Comparison of ENCODE assay signal across 8 mouse cellular contexts in the genomic region with DNA sequence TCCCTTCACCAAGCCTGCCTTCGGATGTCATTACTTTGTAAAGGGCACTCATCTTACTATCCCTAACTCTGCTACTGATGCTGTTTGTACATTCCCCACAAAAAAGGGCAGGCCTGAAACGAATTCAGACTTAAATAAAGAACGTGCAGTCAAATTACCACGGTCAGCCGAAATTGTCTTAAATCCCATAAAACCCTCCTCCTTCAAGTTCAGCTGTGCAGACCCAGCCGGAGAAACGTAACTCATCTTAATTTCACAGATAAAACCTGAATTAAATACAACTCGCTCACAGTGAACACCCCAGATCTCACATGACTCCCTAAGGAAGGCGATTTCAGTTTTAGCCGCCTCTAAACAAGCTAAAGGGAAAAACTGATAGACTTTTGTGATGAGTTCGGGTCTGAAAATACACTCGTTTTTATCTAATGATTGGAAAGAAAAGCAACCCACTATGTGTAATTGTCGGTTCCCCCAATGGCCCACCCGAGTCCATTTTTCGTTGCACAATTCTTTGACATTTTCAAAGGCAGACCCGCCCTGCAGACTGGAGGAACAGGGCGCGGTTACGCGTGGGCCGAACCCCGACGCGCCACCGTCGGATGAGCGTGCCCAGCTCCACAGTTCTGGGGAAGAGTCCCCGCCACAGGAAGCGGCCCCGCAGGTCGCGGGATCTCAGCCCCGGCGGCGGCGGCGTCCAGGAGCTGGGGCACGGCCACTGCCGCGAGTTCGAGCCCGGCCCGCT. TPM values are rescaled to one million over a fixed set of nuclear protein-coding genes. Genes with fewer than 3 reads are reported as not detected.
DNase-seq lines count a peak whose midpoint lies in the region; ATAC-seq lines count a peak whose summit lies in the region.

No protein-coding gene starts in this region.

- H3K27ac ChIP-seq in brown adipose tissue, adult 24 weeks (replicated peaks; ENCODE audit: low read depth, low read length): peak overlapping the region; percentile 77
- H3K27ac ChIP-seq in hindbrain, embryonic 14.5 days: peak overlapping the region; percentile 89

- intact Hi-C loops in left cerebral cortex, postnatal 4 days (cut with DNase I): no loop called here

- DNase-seq in left cerebral cortex, adult 18-20 months (ENCODE audit: low spot score in 2 of 2): peak; percentile 25 to 58
- DNase-seq in left cerebral cortex, postnatal 4 days: no peak
- DNase-seq in hindbrain, embryonic 14.5 days (ENCODE audit: low spot score): no peak
- no peak for DNase-seq in right cerebral cortex, postnatal 14 days
- DNase-seq in adrenal gland, postnatal 4 days (ENCODE audit: low spot score in 2 of 2): no peak
- DNase-seq in gastrocnemius, postnatal 10 days: no peak

- H3K9me3 ChIP-seq in hindbrain, embryonic 14.5 days (ENCODE audit: control insufficient read depth, low read length): no peaks in the 10 kb centered on the region

- H3K4me3 ChIP-seq in brown adipose tissue, adult 24 weeks (ENCODE audit: insufficient read depth, low read depth, low read length): peak overlapping the region; percentile 93
- H3K4me3 ChIP-seq in hindbrain, embryonic 14.5 days (replicated peaks; ENCODE audit: low read length): peak overlapping the region; percentile 89

- H3K4me1 ChIP-seq in brown adipose tissue, adult 24 weeks (ENCODE audit: control insufficient read depth, insufficient read depth, insufficient read length, low read length): no peaks in the 10 kb centered on the region; the same call in none of the 2 replicates
- 0 out of 2 replicates have a peak, but pooled peaks cover 5% of the 10 kb centered on the region for H3K4me1 ChIP-seq in hindbrain, embryonic 14.5 days (replicated peaks; ENCODE audit: control insufficient read depth, insufficient read depth, low read length)

- peak overlapping the region; percentile 93 for H3K9ac ChIP-seq in hindbrain, embryonic 14.5 days

- H3K4me2 ChIP-seq in hindbrain, embryonic 14.5 days (replicated peaks): peak overlapping the region; percentile 58

- no peaks in the 10 kb centered on the region for H3K27me3 ChIP-seq in hindbrain, embryonic 14.5 days (ENCODE audit: control insufficient read depth, insufficient read depth, low read length)

- ATAC-seq in hindbrain, embryonic 14.5 days (ENCODE audit: low FRiP score): peak; percentile 60; the same call in 1 of the 2 replicates
- ATAC-seq in megakaryocyte-erythroid progenitor cell, adult 5-6 weeks (replicated peaks; ENCODE audit: low FRiP score, low TSS enrichment, poor library complexity, severe bottlenecking): peak; percentile 16

- WGBS in hindbrain, embryonic 14.5 days: 2% methylated on average over 43 of the region's 43 CpGs

- H3K36me3 ChIP-seq in hindbrain, embryonic 14.5 days (replicated peaks; ENCODE audit: control insufficient read depth, insufficient read depth): peaks cover 28% of the 10 kb centered on the region

RNA-seq across cellular contexts. Expression of gene Tmem50a, which starts 0.5 kb away (rescaled TPM):
- 100 to 1,000 TPM; 119 to 127 TPM for total RNA-seq in left cerebral cortex, adult 18-20 months (2021)
- 100 to 1,000 TPM; 117 to 120 TPM for total RNA-seq in left cerebral cortex, postnatal 4 days (2021)
- 110 and 115 TPM in 2 replicates for polyA plus RNA-seq in brown adipose tissue, adult 24 weeks (2012; ENCODE audit: insufficient read depth, insufficient read length, missing spikeins)
- polyA plus RNA-seq in hindbrain, embryonic 14.5 days (2014; fragmentation: Nextera tagmentation; extraction: Ambion mirVana): 197 and 203 TPM in 2 replicates
- total RNA-seq in megakaryocyte-erythroid progenitor cell, adult 5-6 weeks (2014; fragmentation: Nextera tagmentation): 82.2 and 101 TPM in 2 replicates
- total RNA-seq in megakaryocyte-erythroid progenitor cell, adult 5-6 weeks (2017): 163 and 179 TPM in 2 replicates
- total RNA-seq in adrenal gland, postnatal 4 days (2021): 100 to 1,000 TPM; 214 to 225 TPM
- total RNA-seq in gastrocnemius, postnatal 10 days (2021): 10 to 100 TPM; 49.9 to 55.1 TPM

RNA-seq across cellular contexts. Expression of gene Rsrp1, which starts 9.1 kb away (rescaled TPM):
- 100 to 1,000 TPM; 248 to 297 TPM for total RNA-seq in left cerebral cortex, adult 18-20 months (2021)
- 100 to 1,000 TPM; 231 to 238 TPM for total RNA-seq in left cerebral cortex, postnatal 4 days (2021)
- 185 and 418 TPM in 2 replicates for polyA plus RNA-seq in brown adipose tissue, adult 24 weeks (2012; ENCODE audit: insufficient read depth, insufficient read length, missing spikeins)
- 405 and 417 TPM in 2 replicates for polyA plus RNA-seq in hindbrain, embryonic 14.5 days (2014; fragmentation: Nextera tagmentation; extraction: Ambion mirVana)
- total RNA-seq in megakaryocyte-erythroid progenitor cell, adult 5-6 weeks (2014; fragmentation: Nextera tagmentation): 371 and 563 TPM in 2 replicates
- 122 and 226 TPM in 2 replicates for total RNA-seq in megakaryocyte-erythroid progenitor cell, adult 5-6 weeks (2017)
- total RNA-seq in adrenal gland, postnatal 4 days (2021): 100 to 1,000 TPM; 365 to 381 TPM
- 100 to 1,000 TPM in 1 of 2 experiments, 10 to 100 TPM in 1; 91.9 to 142 TPM for total RNA-seq in gastrocnemius, postnatal 10 days (2021)

RNA-seq across cellular contexts. Expression of gene Syf2, which starts 16.4 kb away (rescaled TPM):
- 10 to 100 TPM; 59.9 to 63.6 TPM for total RNA-seq in left cerebral cortex, adult 18-20 months (2021)
- total RNA-seq in left cerebral cortex, postnatal 4 days (2021): 10 to 100 TPM; 37.5 to 40.4 TPM
- polyA plus RNA-seq in brown adipose tissue, adult 24 weeks (2012; ENCODE audit: insufficient read depth, insufficient read length, missing spikeins): 71.8 and 75.9 TPM in 2 replicates
- polyA plus RNA-seq in hindbrain, embryonic 14.5 days (2014; fragmentation: Nextera tagmentation; extraction: Ambion mirVana): 47.7 and 50.2 TPM in 2 replicates
- total RNA-seq in megakaryocyte-erythroid progenitor cell, adult 5-6 weeks (2014; fragmentation: Nextera tagmentation): 64.4 and 88.9 TPM in 2 replicates
- 208 and 338 TPM in 2 replicates for total RNA-seq in megakaryocyte-erythroid progenitor cell, adult 5-6 weeks (2017)
- 10 to 100 TPM; 82.4 to 93.3 TPM for total RNA-seq in adrenal gland, postnatal 4 days (2021)
- total RNA-seq in gastrocnemius, postnatal 10 days (2021): 10 to 100 TPM; 43.5 to 43.7 TPM

RNA-seq across cellular contexts. Expression of gene Rhd, which starts 50.0 kb away (rescaled TPM):
- not detected for total RNA-seq in left cerebral cortex, adult 18-20 months (2021)
- total RNA-seq in left cerebral cortex, postnatal 4 days (2021): not detected
- not detected in 2 replicates for polyA plus RNA-seq in brown adipose tissue, adult 24 weeks (2012; ENCODE audit: insufficient read depth, insufficient read length, missing spikeins)
- polyA plus RNA-seq in hindbrain, embryonic 14.5 days (2014; fragmentation: Nextera tagmentation; extraction: Ambion mirVana): 0.75 and 1.4 TPM in 2 replicates
- total RNA-seq in megakaryocyte-erythroid progenitor cell, adult 5-6 weeks (2014; fragmentation: Nextera tagmentation): 163 and 165 TPM in 2 replicates
- 119 and 185 TPM in 2 replicates for total RNA-seq in megakaryocyte-erythroid progenitor cell, adult 5-6 weeks (2017)
- total RNA-seq in adrenal gland, postnatal 4 days (2021): 10 to 100 TPM in 1 of 2 experiments, 1 to 10 TPM in 1; 6.5 to 12.0 TPM
- 1 to 10 TPM in 1 of 2 experiments, under 1 TPM in 1; 0.26 to 1.4 TPM for total RNA-seq in gastrocnemius, postnatal 10 days (2021)

Comparison
In these comparisons a context has a peak if more than half of its experiments do, and no peak if none do; other contexts are left out.
1. DNase-seq: peak in left cerebral cortex, adult 18-20 months (2 of 2); none in left cerebral cortex, postnatal 4 days (single experiment), hindbrain, embryonic 14.5 days (single experiment), right cerebral cortex, postnatal 14 days (single experiment), adrenal gland, postnatal 4 days (0 of 2) and gastrocnemius, postnatal 10 days (single experiment).